Mouse (Mus musculus) layer of hippocampus, adult 2 months (tissue): ENCODE results near the gene Crisp2. TPM values are rescaled to one million over a fixed set of nuclear protein-coding genes. Genes with fewer than 3 reads are reported as not detected.

Experiments
- DNase-seq, 2 experiments: peaks; one replicate each; pipeline ENCODE4 v3.0.0; 2022; ENCODE audit warnings: low spot score in 2 of 2
- H3K27ac ChIP-seq: fragments of 200-600 bp; 2 replicates; pipeline ENCODE4 v1.8.1; 2022
- H3K4me3 ChIP-seq: fragments of 200-600 bp; 2 replicates; pipeline ENCODE4 v1.8.1; 2022; ENCODE audit warnings: mild to moderate bottlenecking
- CTCF ChIP-seq: fragments of 200-600 bp; conservative IDR thresholded peaks from 2 replicates; pipeline ENCODE4 v1.8.1; 2022; ENCODE audit warnings: antibody characterized with exemption, mild to moderate bottlenecking, moderate library complexity
- long read RNA-seq, 2 experiments: library from polyadenylated mRNA; stranded (forward); transcript quantifications; one replicate each; pipeline ENCODE4 v2.0.0; 2021; ENCODE audit warnings: borderline mapping rate in 2 of 2
- total RNA-seq, 2 experiments: library from RNA; stranded (reverse); gene quantifications; 2 replicates each; pipeline ENCODE4 v1.2.3; 2021

Crisp2 gene
- not detected for total RNA-seq
- long read RNA-seq, experiment 1, result 0 reads
- long read RNA-seq, experiment 2, result 0 reads

GRCm38 (mm10) chr17:40806953-40807572 is at the start of gene Crisp2:
Gene Crisp2, minus strand, starts transcription at chr17:40807003.
- no peak for DNase-seq
- H3K27ac ChIP-seq, result no peak within 1 kb of the TSS
- TF ChIP-seq CTCF, result no peak

DNA sequence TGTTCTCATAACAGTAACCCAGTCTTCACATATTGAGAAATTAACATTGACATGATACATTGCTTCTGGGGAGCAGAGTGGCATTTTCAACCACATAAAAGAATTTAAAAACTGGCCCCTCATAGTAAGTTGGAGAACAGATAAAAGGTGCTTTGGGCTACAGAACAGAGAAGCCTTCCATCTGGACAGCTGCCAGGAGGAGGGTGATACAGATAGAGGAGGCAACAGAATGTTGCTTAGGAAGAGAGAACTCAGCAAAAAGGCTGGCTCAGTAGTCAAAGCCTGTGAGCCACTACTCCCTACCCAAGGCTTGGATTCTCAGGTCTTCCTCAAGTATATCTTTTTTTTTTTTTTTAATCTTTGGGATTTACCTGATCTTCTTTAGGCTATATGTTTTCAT is 48.3 kb upstream of the Crisp2 start:
- Histone ChIP-seq H3K27ac (no peak overlapping the region), H3K4me3 (no peak overlapping the region)
- DNase-seq, result no peak
- TF ChIP-seq CTCF, result no peak

More at GRCm38 (mm10) chr17:40806953-40807572, at the start of gene Crisp2:
- no peak within 1 kb of the TSS for H3K4me3 ChIP-seq

GRCm38 (mm10) chr17:40837308-40837707 is 30.5 kb upstream of the Crisp2 start:
- DNase-seq, result no peak
- no peak overlapping the region for H3K4me3 ChIP-seq
- peak; percentile 59 for TF ChIP-seq CTCF
- H3K27ac ChIP-seq, result no peak overlapping the region

GRCm38 (mm10) chr17:40831870-40832269 is 25.1 kb upstream of the Crisp2 start:
- no peak overlapping the region for H3K4me3 ChIP-seq
- TF ChIP-seq CTCF, result peak; percentile 25; the same call in 1 of the 2 replicates
- no peak for DNase-seq
- no peak overlapping the region for H3K27ac ChIP-seq

DNA sequence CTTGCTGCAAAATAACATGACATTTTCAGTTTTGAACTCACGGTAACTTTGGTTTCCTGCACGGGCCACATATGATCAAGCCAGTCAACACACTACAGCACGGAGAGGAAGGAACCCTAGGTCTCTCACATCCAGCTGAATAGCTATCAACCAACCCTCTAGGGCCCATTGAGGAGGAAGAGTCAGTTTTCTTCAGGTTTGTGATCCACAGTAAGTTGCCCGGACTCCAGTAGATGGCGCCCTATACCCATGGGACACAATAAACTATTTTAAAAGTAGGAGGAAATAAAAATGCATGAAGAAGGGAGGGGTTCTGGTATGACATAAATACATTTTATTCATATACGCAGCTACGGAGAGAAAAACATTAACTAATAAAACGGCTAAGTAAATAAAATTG is 17.7 kb upstream of the Crisp2 start:
- no peak overlapping the region for H3K4me3 ChIP-seq
- peak in 1 of 2 experiments; percentile 16 for DNase-seq
- peak; percentile 70 for TF ChIP-seq CTCF
- no peak overlapping the region for H3K27ac ChIP-seq

DNA sequence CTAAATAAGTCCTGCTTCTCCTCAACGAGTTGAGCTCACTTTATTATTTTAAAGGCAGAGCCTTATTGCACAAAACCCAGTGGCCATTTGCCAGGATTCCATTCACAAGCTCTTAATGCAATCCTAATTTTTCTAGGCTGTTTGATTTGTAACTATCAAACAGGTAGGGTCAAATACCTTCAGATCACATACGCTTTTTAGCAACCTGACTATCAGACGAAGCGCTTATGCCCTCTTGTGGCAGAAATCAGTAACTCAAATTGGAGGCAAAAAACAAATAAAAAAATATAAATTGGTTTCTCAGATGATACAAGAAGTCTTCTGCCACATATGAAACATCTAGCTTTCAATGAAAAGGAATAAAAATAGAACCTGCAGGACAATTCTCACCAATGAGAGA is 17.0 kb upstream of the Crisp2 start:
- Histone ChIP-seq H3K27ac (no peak overlapping the region), H3K4me3 (no peak overlapping the region)
- TF ChIP-seq CTCF, result peak; percentile 72
- DNase-seq, result no peak

GRCm38 (mm10) chr17:40821477-40821876 is 14.7 kb upstream of the Crisp2 start:
- no peak for DNase-seq
- TF ChIP-seq CTCF, result no peak

DNA sequence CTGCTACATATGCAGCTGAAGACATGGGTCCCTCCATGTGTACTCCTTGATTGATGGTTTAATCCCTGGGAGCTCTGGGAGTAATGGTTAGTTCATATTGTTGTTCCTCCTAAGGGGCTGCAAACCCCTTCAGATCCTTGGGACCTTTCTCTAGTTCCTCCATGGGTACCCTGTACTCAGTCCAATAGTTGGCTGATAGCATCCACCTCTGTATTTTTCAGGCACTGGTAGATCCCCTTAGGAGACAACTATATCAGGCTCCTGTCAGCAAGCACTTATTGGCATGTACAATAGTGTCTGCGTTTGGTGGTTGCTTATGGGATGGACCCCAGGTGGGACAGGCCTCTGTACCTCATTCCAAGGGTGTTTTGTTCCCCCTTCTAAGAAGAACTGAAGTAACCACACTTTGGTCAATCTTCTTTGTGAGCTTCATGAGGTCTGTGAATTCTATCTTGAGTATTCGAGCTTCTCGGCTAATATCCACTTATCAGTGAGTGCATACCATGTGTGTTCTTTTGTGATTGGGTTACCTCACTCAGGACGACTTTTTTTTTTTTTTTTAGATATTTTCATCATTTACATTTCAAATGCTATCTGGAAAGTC is 10.6 kb upstream of the Crisp2 start:
- no peak overlapping the region for H3K4me3 ChIP-seq
- no peak for DNase-seq
- no peak for TF ChIP-seq CTCF
- H3K27ac ChIP-seq, result no peak overlapping the region

More at GRCm38 (mm10) chr17:40821477-40821876, 14.7 kb upstream of the Crisp2 start:
- Histone ChIP-seq H3K4me3 (no peak overlapping the region), H3K27ac (no peak overlapping the region)

GRCm38 (mm10) chr17:40812259-40812658 is 5.5 kb upstream of the Crisp2 start:
- DNase-seq, result no peak
- H3K27ac ChIP-seq, result no peak overlapping the region
- H3K4me3 ChIP-seq, result no peak overlapping the region
- no peak for TF ChIP-seq CTCF

DNA sequence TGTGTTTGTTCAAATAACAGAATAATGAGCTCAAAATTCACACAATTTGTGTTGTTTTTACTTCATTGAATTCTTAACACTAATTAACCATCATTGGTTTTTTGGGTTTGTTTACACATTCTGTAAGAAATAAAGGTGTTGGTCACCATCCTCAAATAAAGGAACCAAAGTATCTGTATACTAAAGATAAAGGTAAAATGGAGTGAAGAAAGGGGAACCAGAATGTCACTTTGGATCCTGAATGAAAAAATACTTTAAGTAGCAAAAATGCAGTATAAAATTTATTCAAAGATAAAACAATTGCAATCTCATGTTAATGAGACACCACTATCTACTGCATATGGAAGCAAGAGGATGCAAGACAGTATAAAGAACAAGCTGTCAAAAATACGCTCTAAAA is 4.8 kb upstream of the Crisp2 start:
- no peak for TF ChIP-seq CTCF
- H3K4me3 ChIP-seq, result no peak overlapping the region
- H3K27ac ChIP-seq, result no peak overlapping the region
- no peak for DNase-seq

DNA sequence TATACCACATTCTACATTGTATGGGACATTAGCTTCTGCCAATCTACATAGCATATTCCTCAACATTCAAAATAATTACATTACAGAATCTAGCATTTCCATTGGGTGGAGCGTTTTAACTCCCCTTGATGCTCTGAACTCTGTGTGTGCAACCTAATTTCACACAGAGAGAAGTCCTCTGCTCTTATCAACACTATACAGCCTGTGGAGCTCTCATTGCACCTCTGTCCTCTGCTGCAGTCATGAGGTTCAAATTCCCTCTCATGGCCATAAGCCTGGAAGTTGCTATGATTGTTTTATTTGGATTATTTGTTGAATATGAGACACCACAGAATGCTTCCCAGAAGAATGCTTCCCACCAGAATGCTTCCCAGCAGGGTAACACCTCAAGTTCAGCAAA is 4.1 kb upstream of the Crisp2 start, which contains the start of gene Rhag:
Gene Rhag, plus strand, starts transcription at position 193 of the 400 bp plus-strand sequence.
- Histone ChIP-seq H3K27ac (no peak within 1 kb of the TSS), H3K4me3 (no peak within 1 kb of the TSS)
- no peak for DNase-seq
- TF ChIP-seq CTCF, result no peak

- Histone ChIP-seq H3K4me3 (no peak overlapping the region), H3K27ac (no peak overlapping the region)
- no peak for TF ChIP-seq CTCF
- DNase-seq, result no peak
These were observed 1.3 kb upstream of the Crisp2 start for GRCm38 (mm10) chr17:40808071-40808470.

DNA sequence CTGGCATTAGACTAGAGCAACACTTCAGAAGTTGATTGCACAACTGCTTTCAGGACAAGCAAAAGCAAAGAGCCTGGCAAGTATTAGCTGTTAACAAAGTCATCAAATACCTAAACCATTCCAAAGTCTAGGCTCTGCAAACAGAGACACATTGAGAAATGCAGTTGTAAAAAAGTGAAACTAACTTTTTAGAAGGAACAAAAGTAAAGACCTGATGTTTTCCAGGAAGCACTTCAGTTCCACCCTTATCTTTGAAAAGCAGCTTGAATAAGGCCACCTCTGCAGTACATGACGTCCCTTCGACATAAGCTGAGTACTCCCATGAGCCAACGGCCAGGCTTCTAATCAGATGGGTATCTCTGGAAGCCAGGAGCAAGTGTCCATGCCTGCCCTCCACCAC is 253 bp downstream of the Crisp2 start:
- H3K27ac ChIP-seq, result no peak overlapping the region
- H3K4me3 ChIP-seq, result no peak overlapping the region
- no peak for DNase-seq
- no peak for TF ChIP-seq CTCF
